Mouse (Mus musculus) cerebellum, adult 2 months (tissue): ENCODE results near the gene Egfl8.

ENCODE experiments used
- CTCF ChIP-seq: fragments of 200-500 bp; IDR thresholded peaks from 2 replicates; pipeline ENCODE4 v1.5.1; 2011; ENCODE audit warnings: low read depth, mild to moderate bottlenecking, control low read depth, low read length, moderate library complexity, borderline replicate concordance; ENCODE audit not compliant: insufficient read depth
- POLR2A ChIP-seq: fragments of 200-500 bp; IDR thresholded peaks from 2 replicates; pipeline ENCODE4 v1.6.1; 2011; ENCODE audit warnings: low read length, control low read depth, borderline replicate concordance; ENCODE audit not compliant: insufficient read depth

DNA sequence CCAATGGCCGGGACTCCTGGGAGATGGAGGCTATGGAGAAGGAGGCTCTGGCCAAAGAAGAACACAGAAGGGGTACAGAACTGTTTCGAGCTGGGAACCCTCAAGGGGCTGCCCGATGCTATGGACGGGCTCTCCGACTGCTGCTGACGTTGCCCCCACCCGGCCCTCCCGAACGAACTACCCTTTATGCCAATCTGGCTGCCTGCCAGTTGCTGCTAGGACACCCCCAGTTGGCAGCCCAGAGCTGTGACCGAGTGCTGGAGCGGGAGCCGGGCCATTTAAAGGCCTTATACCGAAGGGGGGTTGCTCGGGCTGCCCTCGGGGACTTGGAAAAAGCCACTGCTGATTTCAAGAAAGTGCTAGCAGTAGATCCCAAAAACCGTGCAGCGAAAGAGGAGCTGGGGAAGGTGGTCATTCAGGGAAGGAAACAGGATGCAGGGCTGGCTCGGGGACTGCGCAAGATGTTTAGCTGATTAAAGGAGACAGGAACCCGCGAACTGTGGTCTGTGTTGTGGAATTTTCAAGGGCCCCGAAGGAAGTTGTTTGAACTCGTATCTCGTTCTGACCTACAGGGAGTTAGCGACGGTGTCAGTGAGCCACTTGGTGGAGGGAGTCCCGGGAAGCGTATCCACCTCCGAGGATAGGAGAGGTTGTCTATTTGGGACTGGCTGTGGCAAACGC is 30.2 kb upstream of the Egfl8 start:
- TF ChIP-seq CTCF (no peak), POLR2A (no peak)
